Mouse (Mus musculus) 3134 (cell line): ENCODE results near the gene Hoxc10.

Source experiments
- DNase-seq: peaks from one replicate; pipeline ENCODE4 v3.0.0-alpha.2; 2011; ENCODE audit warnings: low spot score; ENCODE audit not compliant: insufficient read length; ENCODE audit errors: extremely low read depth

Hoxc10 gene

DNA sequence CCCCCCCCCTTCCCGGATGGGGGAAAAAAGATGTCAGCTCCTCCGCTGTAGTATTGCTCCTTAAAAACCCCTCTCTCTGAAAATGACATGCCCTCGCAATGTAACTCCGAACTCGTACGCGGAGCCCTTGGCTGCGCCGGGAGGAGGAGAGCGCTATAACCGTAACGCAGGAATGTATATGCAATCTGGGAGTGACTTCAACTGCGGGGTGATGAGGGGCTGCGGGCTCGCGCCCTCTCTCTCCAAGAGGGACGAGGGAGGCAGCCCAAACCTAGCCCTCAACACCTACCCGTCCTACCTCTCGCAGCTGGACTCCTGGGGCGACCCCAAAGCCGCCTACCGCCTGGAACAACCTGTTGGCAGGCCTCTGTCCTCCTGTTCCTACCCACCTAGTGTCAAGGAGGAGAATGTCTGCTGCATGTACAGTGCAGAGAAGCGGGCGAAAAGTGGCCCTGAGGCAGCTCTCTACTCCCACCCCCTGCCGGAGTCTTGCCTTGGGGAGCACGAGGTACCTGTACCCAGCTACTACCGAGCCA lies at the start of gene Hoxc10:
Gene Hoxc10 (plus strand): TSS at position 21 of the 536 bp plus-strand sequence.
- no peak for DNase-seq

DNA sequence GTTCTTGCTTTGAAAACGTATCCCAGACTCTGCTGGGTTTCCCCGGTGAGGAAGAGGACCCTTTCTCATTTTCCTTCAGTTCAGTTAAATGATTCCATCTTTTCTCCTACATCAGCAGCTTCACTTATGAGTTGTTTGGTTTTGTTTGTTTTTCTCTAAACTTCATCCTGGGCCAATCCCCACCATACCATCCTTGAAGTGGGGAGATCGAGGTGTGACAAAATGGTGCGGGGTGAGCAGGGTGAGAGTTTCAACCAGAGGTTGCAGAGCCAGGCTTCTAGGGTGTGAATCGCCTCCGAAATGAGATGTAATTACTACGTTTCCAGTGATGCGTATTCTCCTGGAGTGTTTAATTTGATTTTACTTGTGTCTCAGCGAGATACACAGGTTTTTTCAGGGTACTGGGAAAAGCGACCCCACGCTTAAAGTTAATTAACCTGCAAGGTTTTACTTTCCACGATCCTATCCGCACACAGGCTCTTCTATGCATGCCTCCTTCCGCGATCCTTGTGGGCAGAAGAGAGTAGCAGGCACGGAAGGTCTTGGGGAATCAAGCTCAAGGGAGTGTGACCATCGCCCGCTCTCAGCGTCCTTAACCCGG lies 48.5 kb upstream of the Hoxc10 start:
- no peak for DNase-seq

GRCm38 (mm10) chr15:102918611-102919265 lies 47.9 kb upstream of the Hoxc10 start:
- no peak for DNase-seq

DNA sequence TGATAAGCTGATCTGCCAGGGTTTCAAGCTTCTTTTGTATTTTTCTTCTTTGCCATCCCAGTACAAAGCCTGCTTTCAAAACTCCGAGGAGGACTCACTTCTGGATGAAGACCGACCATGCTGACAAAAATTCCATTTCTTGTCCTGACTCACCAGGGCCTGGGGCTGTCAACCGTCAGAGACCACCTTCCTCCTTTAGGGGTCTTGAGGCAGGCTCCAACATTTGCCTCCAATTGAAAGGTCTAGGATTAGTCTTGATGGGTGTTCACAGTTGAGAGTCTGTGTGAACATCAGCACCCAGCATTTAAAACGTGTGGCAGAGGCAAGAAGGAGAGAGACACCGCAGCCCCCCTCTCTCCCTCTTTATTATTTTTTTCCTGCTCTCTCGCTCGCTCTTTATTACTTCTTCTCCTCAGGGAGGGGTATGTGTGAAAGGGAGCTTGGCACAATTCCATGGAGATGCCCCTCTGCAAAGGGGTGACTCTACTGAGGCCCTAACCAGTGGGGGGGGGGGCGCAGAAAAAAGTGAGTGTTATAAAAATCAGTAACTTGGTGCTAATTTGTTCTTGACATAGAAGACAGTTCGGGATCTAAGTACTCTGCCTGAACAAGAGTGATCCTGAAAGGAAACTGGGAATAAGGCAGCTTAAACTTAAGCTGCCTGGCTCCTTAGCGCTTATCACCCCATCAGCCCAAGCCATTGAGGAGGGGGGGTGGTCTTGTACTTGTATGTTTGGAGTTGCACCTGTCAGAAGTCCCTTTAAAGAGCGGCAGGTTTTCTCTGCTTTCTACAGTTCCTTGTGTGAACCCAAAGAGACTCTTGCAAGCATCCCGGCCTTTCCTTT lies 47.0 kb upstream of the Hoxc10 start:
- DNase-seq = no peak

- peak; percentile 94 for DNase-seq
Observed at GRCm38 (mm10) chr15:102920619-102921018, 46.0 kb upstream of the Hoxc10 start.

- DNase-seq = peak; percentile 76
Observed at GRCm38 (mm10) chr15:102921053-102922011, 45.3 kb upstream of the Hoxc10 start, which contains the start of gene Hoxc13. Gene Hoxc13 (plus strand): TSS chr15:102921103.

DNA sequence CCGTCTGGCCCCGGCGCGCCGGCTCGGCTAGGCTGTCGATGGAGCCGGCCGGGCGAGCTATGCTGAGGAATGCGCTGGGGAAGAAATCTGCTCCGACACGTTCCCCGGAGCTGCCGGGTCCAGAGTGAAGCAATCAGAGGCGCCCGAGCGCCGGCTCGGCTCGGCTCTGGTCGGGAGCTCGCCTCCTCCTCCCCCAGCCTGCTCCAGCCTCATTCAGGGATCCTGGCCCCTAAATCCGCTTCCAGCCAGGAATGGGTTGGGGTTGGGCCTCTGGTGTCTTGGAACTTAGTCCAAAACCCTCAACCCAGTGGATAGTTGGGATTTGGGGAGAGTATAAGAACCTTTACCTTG lies 44.6 kb upstream of the Hoxc10 start:
- peak; percentile 70 for DNase-seq

- no peak for DNase-seq
Observed at GRCm38 (mm10) chr15:102922636-102923500, 43.7 kb upstream of the Hoxc10 start.

DNA sequence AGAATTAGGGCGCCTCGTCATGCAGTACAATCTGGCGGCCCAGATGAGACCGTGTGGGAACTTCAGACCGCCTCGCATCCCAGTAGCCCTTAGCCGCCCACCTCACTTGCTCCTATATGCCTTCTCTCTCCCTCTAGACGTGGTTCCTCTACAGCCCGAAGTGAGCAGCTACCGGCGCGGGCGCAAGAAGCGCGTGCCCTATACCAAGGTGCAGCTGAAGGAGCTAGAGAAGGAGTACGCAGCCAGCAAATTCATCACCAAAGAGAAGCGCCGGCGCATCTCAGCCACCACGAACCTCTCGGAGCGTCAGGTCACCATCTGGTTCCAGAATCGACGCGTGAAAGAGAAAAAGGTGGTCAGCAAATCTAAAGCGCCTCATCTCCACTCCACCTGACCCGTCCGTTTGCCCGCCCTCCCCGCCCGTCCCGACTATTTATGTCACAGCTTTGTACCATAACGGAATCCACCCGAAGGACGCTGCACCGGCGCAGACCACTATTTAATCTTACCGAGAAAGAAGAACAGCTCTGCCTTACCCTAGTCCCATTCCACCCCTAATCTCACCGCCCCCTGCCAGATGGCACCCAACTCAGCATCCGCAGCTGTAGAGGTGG lies 39.5 kb upstream of the Hoxc10 start:
- no peak for DNase-seq

- peak; percentile 43 for DNase-seq
Observed at GRCm38 (mm10) chr15:102931706-102932358, 34.8 kb upstream of the Hoxc10 start.

DNA sequence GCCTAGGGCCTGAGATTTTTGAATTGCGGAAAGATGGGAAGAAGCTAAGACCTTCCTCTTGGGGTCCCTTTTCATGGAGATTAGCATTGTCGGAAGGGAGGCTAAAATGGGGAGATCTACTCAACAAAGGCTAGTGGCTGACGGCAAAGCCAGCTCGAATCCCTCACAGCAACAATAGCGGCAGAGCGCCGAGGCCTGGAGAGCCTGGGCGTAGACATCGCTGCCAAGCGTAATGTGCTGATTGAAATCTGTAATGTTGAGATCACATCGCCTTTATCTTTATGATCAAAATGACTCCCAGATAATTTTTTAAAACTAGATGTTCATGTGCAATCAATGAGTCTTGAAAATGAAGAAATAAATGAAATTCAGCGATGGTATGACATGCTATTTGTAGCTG lies 32.2 kb upstream of the Hoxc10 start:
- DNase-seq = no peak

- DNase-seq = peak; percentile 77
Observed at GRCm38 (mm10) chr15:102934897-102935296, 31.7 kb upstream of the Hoxc10 start.

GRCm38 (mm10) chr15:102936279-102936972 lies 30.2 kb upstream of the Hoxc10 start, which contains the start of gene Hoxc12:
Gene Hoxc12 (plus strand): TSS chr15:102936757.
- DNase-seq = no peak

GRCm38 (mm10) chr15:102937036-102937666 lies 29.4 kb upstream of the Hoxc10 start:
- no peak for DNase-seq

DNA sequence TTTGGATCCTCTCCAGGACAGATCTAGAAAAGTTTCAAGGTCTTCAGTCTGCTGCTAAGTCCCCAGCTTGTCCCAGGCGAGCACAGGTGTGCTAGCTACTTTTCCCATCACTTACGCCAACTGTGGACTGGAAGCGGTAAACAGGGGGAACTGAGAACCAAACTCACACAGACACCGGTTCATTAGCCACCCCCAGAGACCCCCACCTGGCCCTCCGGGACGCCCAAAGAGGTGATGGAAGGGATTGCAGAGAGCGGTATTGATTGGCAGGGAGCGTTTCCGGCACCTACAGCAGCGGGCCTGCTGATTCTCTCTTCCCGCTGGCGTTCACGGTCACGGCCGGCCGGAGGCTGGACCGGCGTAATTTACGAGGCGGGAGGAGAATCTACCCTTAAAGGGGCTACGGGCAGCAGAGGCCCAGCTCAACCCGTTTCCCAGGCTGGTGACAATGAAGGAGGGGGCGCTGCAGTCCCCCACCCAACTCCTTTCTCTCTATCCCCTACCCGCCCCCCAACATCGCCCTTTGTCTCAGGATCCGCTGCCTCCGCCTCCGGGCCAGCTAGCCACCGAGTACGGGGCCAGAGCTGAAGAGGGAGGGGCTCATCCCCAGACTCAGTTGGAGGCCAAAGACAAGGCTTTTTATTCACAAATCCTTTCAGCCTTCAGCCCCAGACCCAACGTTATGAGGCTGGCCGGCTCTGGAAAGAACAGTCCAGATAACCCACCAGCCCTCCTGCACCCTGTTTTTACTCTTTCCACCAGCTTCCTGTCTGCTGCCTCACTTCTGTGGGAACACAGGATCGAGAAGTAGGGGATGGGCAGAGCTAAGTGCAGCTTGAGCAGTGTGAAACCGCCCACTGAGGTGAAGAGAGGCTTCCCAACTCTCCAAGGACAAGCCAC lies 27.1 kb upstream of the Hoxc10 start:
- DNase-seq = no peak

DNA sequence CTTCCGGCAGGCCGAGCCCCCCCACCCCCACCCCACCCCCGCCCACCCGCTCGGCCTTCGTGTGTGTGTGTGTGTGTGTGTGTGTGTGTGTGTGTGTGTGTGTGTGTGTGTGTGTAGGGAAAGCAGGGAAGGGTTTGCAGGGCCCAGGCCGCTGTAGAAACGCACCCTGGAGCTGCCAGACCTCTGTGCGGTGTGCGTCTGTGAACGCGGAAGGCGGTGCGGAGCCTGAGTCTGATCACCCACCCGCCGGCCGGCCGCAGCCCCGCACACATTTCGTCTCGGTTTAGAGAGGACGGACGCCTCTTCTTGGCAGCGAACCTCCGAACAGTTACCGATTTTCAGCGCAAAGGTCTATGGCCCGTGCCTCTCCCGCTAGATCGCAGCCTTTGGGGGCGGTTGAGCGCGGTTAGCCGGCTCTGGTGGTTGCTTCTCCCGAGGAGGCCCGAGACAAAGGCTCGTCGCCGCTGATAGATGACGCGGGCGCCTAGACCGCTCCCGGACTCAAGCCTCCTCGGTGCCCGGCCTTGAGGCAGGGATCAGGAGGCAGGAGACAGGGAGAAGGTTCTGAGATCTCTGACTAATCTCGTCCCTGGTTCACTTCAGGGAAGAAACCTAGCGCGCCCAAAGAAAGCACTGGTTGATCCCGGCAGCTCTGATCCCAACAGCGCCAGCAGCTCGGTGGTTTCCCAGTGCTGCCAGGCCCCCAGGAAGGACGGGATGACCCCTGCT lies 23.7 kb upstream of the Hoxc10 start:
- no peak for DNase-seq
